Mouse (Mus musculus) ES-E14 (cell line): Measurements from ENCODE around the gene Mepe. TPM values are rescaled to one million over a fixed set of nuclear protein-coding genes. Genes with fewer than 3 reads are reported as not detected.
A peak's percentile ranks its signal among the peaks of the same experiment; 100 is the strongest.

Experiments
- DNase-seq: peaks from one replicate; pipeline ENCODE4 v3.0.0-alpha.2; 2013; ENCODE audit warnings: low read depth, low spot score
- H3K27ac ChIP-seq: 2 replicates; pipeline ENCODE4 v1.5.1; 2012; ENCODE audit warnings: low read depth, mild to moderate bottlenecking, low read length, moderate library complexity, mixed read lengths; ENCODE audit not compliant: poor library complexity, insufficient read depth, severe bottlenecking
- H3K36me3 ChIP-seq: 2 replicates; pipeline ENCODE4 v1.6.1; 2012; ENCODE audit warnings: mild to moderate bottlenecking, low read length, moderate library complexity, mixed read lengths; ENCODE audit not compliant: control insufficient read depth, poor library complexity, insufficient read depth, severe bottlenecking
- H3K4me1 ChIP-seq, 2 experiments: fragments of 150-350 bp in 1 of 2; sonication (generic) in 1 of 2; 2 replicates each; pipeline ENCODE4 v1.6.1; 2012; ENCODE audit warnings: low read length in 2 of 2, mild to moderate bottlenecking in 1 of 2, mixed read lengths in 1 of 2; ENCODE audit not compliant: control insufficient read depth in 2 of 2, insufficient read depth in 2 of 2, poor library complexity in 1 of 2
- H3K4me3 ChIP-seq, 2 experiments: fragments of 150-350 bp in 1 of 2; sonication (generic) in 1 of 2; 2 replicates each; pipeline ENCODE4 v1.5.1; 2012; ENCODE audit warnings: low read length in 2 of 2, low read depth in 1 of 2, mild to moderate bottlenecking in 1 of 2, mixed read lengths in 1 of 2; ENCODE audit not compliant: insufficient read depth in 1 of 2, poor library complexity in 1 of 2, severe bottlenecking in 1 of 2
- H3K9ac ChIP-seq: 2 replicates; pipeline ENCODE4 v1.6.1; 2012; ENCODE audit warnings: low read depth, mild to moderate bottlenecking, low read length, mixed read lengths; ENCODE audit not compliant: poor library complexity, insufficient read depth, severe bottlenecking
- H3K9me3 ChIP-seq: fragments of 150-350 bp; sonication (generic); 2 replicates; pipeline ENCODE4 v1.6.1; 2012; ENCODE audit warnings: low read depth, mild to moderate bottlenecking, low read length; ENCODE audit not compliant: control insufficient read depth, insufficient read depth
- CHD2 ChIP-seq: IDR thresholded peaks from 2 replicates; pipeline ENCODE4 v1.6.1; 2014; ENCODE audit warnings: mild to moderate bottlenecking, low read depth, low read length, inconsistent platforms
- HCFC1 ChIP-seq: IDR thresholded peaks from 2 replicates; pipeline ENCODE4 v1.6.1; 2012; ENCODE audit warnings: low read length, inconsistent platforms, borderline replicate concordance; ENCODE audit not compliant: insufficient read depth
- MAFK ChIP-seq: IDR thresholded peaks from 2 replicates; pipeline ENCODE4 v1.6.1; 2014; ENCODE audit warnings: mild to moderate bottlenecking, low read depth, low read length, inconsistent platforms; ENCODE audit not compliant: insufficient read depth
- ZC3H11A ChIP-seq: IDR thresholded peaks from 2 replicates; pipeline ENCODE4 v1.6.1; 2012; ENCODE audit warnings: low read depth, mild to moderate bottlenecking, inconsistent platforms, low read length, borderline replicate concordance
- ZNF384 ChIP-seq: IDR thresholded peaks from 2 replicates; pipeline ENCODE4 v1.6.1; 2012; ENCODE audit warnings: low read depth, low read length, inconsistent platforms
- in situ Hi-C, 2 experiments: fragments of 600-800 bp; cut with MboI; formaldehyde crosslinking; loops; one replicate each; pipeline ENCODE4 v1.15.1; 2025; ENCODE audit warnings: low sequenced_read_pairs in 2 of 2, inconsistent platforms in 1 of 2; ENCODE audit not compliant: unreplicated experiment in 2 of 2
- total RNA-seq: library from RNA; depleted of rRNA; stranded (reverse); fragments of 300-350 nt; gene quantifications from 2 replicates; pipeline ENCODE4 v1.2.3, GENCODE M21; 2012

The Mepe gene
- total RNA-seq, 1 experiment, result not detected

GRCm38 (mm10) chr5:104342881-104343280, 17.8 kb downstream of the Mepe start:
- Histone ChIP-seq H3K9me3 (no peaks in the 10 kb centered on the region), H3K27ac (no peak overlapping the region)

GRCm38 (mm10) chr5:104344526-104345240, 19.6 kb downstream of the Mepe start:
- in situ Hi-C loops, result loop anchor here in 1 of 2 experiments (25.0 kb wide), 1 partner anchor 357 kb away; the partner anchor contains the start of gene Hsd17b13
- Histone ChIP-seq H3K4me1 (no peaks in the 10 kb centered on the region), H3K4me3 (no peak overlapping the region), H3K9ac (no peak overlapping the region), H3K9me3 (no peaks in the 10 kb centered on the region), H3K36me3 (no peaks in the 10 kb centered on the region), H3K27ac (no peak overlapping the region)
- no peak for TF ChIP-seq MAFK
- peak; percentile 64; the same call in 1 of the 2 replicates for TF ChIP-seq ZC3H11A
- DNase-seq, result peak; percentile 26

More at GRCm38 (mm10) chr5:104342881-104343280, 17.8 kb downstream of the Mepe start:
- in situ Hi-C loops, result loop anchor here in 1 of 2 experiments (25.0 kb wide), 1 partner anchor 356 kb away; the partner anchor contains the start of gene Hsd17b13
- Histone ChIP-seq H3K36me3 (no peaks in the 10 kb centered on the region), H3K4me3 (no peak overlapping the region), H3K9ac (no peak overlapping the region), H3K4me1 (no peaks in the 10 kb centered on the region)
- no peak for DNase-seq
- no peak for TF ChIP-seq MAFK
- TF ChIP-seq ZC3H11A, result no peak

- no peak overlapping the region for H3K27ac ChIP-seq
- no peak overlapping the region for H3K9ac ChIP-seq
- no peaks in the 10 kb centered on the region for H3K9me3 ChIP-seq
- TF ChIP-seq HCFC1, result no peak
- TF ChIP-seq CHD2, result no peak
- TF ChIP-seq ZC3H11A, result no peak
- no peak for TF ChIP-seq ZNF384
- TF ChIP-seq MAFK, result no peak
- H3K36me3 ChIP-seq, result no peaks in the 10 kb centered on the region
- DNase-seq, result no peak
- in situ Hi-C loops, result loop anchor here in 1 of 2 experiments (25.0 kb wide), 1 partner anchor 358 kb away; the partner anchor contains the start of gene Hsd17b13
- no peaks in the 10 kb centered on the region for H3K4me1 ChIP-seq
- no peak overlapping the region for H3K4me3 ChIP-seq
These were observed 20.1 kb downstream of the Mepe start for GRCm38 (mm10) chr5:104345241-104345630.

GRCm38 (mm10) chr5:104351041-104351440, 25.9 kb downstream of the Mepe start:
- Histone ChIP-seq H3K4me1 (no peaks in the 10 kb centered on the region), H3K9ac (no peak overlapping the region), H3K4me3 (no peak overlapping the region), H3K9me3 (no peaks in the 10 kb centered on the region), H3K36me3 (no peaks in the 10 kb centered on the region), H3K27ac (no peak overlapping the region)
- TF ChIP-seq MAFK (no peak), CHD2 (no peak), ZNF384 (no peak), HCFC1 (no peak), ZC3H11A (no peak)
- DNase-seq, result no peak
- in situ Hi-C loops, result no loop called here

- Histone ChIP-seq H3K27ac (no peak overlapping the region), H3K4me3 (no peak overlapping the region), H3K36me3 (no peaks in the 10 kb centered on the region), H3K9me3 (no peaks in the 10 kb centered on the region), H3K4me1 (no peaks in the 10 kb centered on the region), H3K9ac (no peak overlapping the region)
- no peak for DNase-seq
- no peak for TF ChIP-seq CHD2
- TF ChIP-seq ZC3H11A, result no peak
- in situ Hi-C loops, result no loop called here
These were observed 26.7 kb downstream of the Mepe start for GRCm38 (mm10) chr5:104351874-104352273.
